Mouse (Mus musculus) neural tube, embryonic 14.5 days (tissue): ENCODE measurements at regions not wholly inside any gene's neighbourhood (a gene's known extent, or its start where the extent isn't known, plus 50 kb on each side); places are given as distances from the start of the nearest gene placed in this dataset.
"Not testable (repeated sequence)": the region's sequence is repeated elsewhere in the genome, so short reads cannot be mapped to it uniquely, and the experiment has no call there.

Experiments
- ATAC-seq: fragments of 200-750 bp; cut with Nextera tagmentation; 2 replicates; pipeline ENCODE4 v1.8.0; 2017; ENCODE audit warnings: low read depth, mild to moderate bottlenecking, moderate TSS enrichment, moderate library complexity
- H3K27ac ChIP-seq: fragments of 300-500 bp; sonication (generic); 2 replicates; pipeline ENCODE4 v1.5.1; 2014; ENCODE audit warnings: low read depth, mild to moderate bottlenecking, control low read depth, low read length, moderate library complexity, mixed read lengths
- H3K27me3 ChIP-seq: fragments of 300-500 bp; sonication (generic); 2 replicates; pipeline ENCODE4 v1.6.1; 2014; ENCODE audit warnings: low read length; ENCODE audit not compliant: control insufficient read depth, insufficient read depth
- H3K36me3 ChIP-seq: fragments of 300-500 bp; sonication (generic); 2 replicates; pipeline ENCODE4 v1.6.1; 2014; ENCODE audit warnings: low read length, mixed read lengths; ENCODE audit not compliant: control insufficient read depth, insufficient read depth
- H3K4me1 ChIP-seq: fragments of 300-500 bp; sonication (generic); 2 replicates; pipeline ENCODE4 v1.6.1; 2014; ENCODE audit warnings: low read length; ENCODE audit not compliant: control insufficient read depth, insufficient read depth
- H3K4me2 ChIP-seq: fragments of 300-500 bp; sonication (generic); 2 replicates; pipeline ENCODE4 v1.6.1; 2014; ENCODE audit warnings: mild to moderate bottlenecking, low read depth, low read length, control low read depth
- H3K4me3 ChIP-seq: fragments of 300-500 bp; sonication (generic); 2 replicates; pipeline ENCODE4 v1.5.1; 2014; ENCODE audit warnings: low read depth, low read length, control low read depth, mixed read lengths
- H3K9ac ChIP-seq: fragments of 300-500 bp; sonication (generic); replicated peaks from 2 replicates; pipeline ENCODE4 v1.6.1; 2014; ENCODE audit warnings: low read depth, mild to moderate bottlenecking, control low read depth, low read length, mixed read lengths
- H3K9me3 ChIP-seq: fragments of 300-500 bp; sonication (generic); 2 replicates; pipeline ENCODE4 v1.6.1; 2016; ENCODE audit warnings: low read length; ENCODE audit not compliant: control insufficient read depth
- WGBS: fragments of 180-500 bp; shearing (Covaris S2); extraction: QIAGEN DNeasy Blood & Tissue Kit; methylation state at CpG from one replicate; pipeline ENCODE4 v1.1.7; 2014; 5-methylcytosine and 5-hydroxymethylcytosine counted together

- no peaks in the 10 kb centered on the region for H3K9me3 ChIP-seq
- no peaks in the 10 kb centered on the region for H3K36me3 ChIP-seq
- H3K9ac ChIP-seq: no peak overlapping the region
- H3K4me2 ChIP-seq: no peak overlapping the region
- H3K4me1 ChIP-seq: no peaks in the 10 kb centered on the region
- no peak for ATAC-seq
- H3K27me3 ChIP-seq: no peaks in the 10 kb centered on the region
- WGBS: 88% methylated on average over 3 of the region's 3 CpGs
- no peak overlapping the region for H3K27ac ChIP-seq
- no peak overlapping the region for H3K4me3 ChIP-seq
Measured at GRCm38 (mm10) chr4:51868250-51868649, 570.8 kb upstream of the Smc2 start.

DNA sequence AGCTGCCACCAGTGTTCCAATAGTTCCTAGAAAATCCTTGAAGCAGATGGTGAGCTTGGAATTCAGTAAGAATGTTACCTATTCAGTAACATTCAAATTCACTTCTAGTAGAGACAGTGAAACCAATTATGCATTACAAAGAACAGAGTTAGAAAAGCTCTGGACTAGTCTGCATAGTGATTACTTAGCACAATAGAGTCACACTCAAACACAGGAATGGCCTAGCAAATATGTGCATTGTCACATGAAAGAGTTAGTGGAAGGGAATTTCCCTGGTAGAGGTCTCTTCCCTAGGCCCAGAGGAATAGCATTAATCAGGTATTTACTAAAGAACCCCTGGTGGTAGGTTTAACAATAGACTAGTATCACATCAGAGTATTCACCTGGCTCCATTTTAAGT is 570.3 kb upstream of the Smc2 start:
- not testable (repeated sequence) for ATAC-seq

DNA sequence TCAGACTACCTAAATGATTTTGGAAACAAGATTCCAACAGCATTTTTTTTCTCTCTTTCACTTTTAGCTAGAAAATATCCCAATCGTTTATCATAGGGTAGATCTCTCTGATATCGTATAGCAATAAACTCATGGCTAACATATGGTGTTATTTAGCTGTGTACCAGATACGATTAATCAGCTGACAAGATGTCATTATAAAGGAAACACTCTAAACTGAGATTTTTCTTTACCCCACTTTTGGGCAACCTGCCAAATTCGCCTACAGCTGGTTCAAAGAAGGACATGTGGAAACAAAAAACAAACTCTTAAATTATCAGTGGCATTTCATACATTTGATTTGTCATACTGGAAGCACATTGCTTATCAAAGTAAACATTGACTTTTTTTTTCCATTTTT is 553.6 kb upstream of the Smc2 start:
- H3K9me3 ChIP-seq: no peaks in the 10 kb centered on the region
- no peaks in the 10 kb centered on the region for H3K4me1 ChIP-seq
- no peak overlapping the region for H3K4me3 ChIP-seq
- H3K4me2 ChIP-seq: no peak overlapping the region
- no peak for ATAC-seq
- no peaks in the 10 kb centered on the region for H3K36me3 ChIP-seq
- H3K27me3 ChIP-seq: no peaks in the 10 kb centered on the region
- H3K27ac ChIP-seq: no peak overlapping the region
- 80% methylated on average over 4 of the region's 4 CpGs for WGBS
- H3K9ac ChIP-seq: no peak overlapping the region

More for the DNA sequence above, 570.3 kb upstream of the Smc2 start:
- not testable (repeated sequence) for H3K4me2 ChIP-seq, H3K27ac ChIP-seq, H3K9ac ChIP-seq, H3K27me3 ChIP-seq, H3K36me3 ChIP-seq, H3K4me1 ChIP-seq, H3K4me3 ChIP-seq, H3K9me3 ChIP-seq

- no peaks in the 10 kb centered on the region for H3K27me3 ChIP-seq
- no peaks in the 10 kb centered on the region for H3K36me3 ChIP-seq
- no peaks in the 10 kb centered on the region for H3K4me1 ChIP-seq
- WGBS: 75% methylated on average over 2 of the region's 2 CpGs
- ATAC-seq: no peak
- H3K9me3 ChIP-seq: no peaks in the 10 kb centered on the region
- no peak overlapping the region for H3K4me2 ChIP-seq
- no peak overlapping the region for H3K27ac ChIP-seq
- H3K4me3 ChIP-seq: no peak overlapping the region
- H3K9ac ChIP-seq: no peak overlapping the region
Measured at GRCm38 (mm10) chr4:51889280-51889679, 549.8 kb upstream of the Smc2 start.

DNA sequence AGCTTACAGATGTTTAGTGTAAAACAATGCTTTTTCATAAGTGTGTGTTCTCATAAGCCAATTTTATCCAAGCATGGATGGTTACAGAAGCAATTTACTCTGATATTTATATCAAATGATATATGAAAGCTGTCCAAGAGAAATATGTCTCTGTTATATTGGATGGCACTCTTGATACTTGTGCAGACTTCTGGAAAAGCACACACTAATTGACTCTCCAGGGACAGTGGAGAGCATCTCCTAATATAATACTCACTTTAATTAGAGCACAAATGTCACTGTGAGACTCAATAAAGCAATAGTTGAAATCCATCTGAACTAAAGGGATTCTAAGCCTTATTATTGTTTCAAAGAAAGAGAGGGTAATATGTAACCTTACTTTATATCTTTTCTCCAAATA is 510.8 kb upstream of the Smc2 start:
- H3K27me3 ChIP-seq: no peaks in the 10 kb centered on the region

DNA sequence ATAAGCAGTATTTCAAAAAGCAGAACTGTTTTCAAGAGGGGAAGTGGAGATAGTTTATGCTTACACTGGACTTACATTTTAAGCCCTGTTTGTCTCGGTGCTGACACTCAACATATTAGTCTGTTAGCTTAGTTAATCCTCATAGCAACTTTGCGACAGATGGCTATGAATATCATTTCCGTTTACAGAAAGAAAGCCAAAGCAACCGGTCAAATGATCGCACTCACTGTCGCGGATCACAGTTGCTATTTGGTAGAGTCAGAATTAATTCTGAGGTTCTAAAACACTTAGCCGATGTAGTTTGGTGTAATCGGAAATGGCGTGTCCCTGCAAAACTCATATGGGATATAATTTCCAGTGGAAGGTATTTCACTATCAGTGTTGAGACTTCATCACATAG is 469.3 kb upstream of the Smc2 start:
- no peak overlapping the region for H3K4me3 ChIP-seq
- no peak overlapping the region for H3K27ac ChIP-seq
- no peak for ATAC-seq
- H3K27me3 ChIP-seq: no peaks in the 10 kb centered on the region
- H3K36me3 ChIP-seq: no peaks in the 10 kb centered on the region
- WGBS: 91% methylated on average over 10 of the region's 10 CpGs
- no peaks in the 10 kb centered on the region for H3K4me1 ChIP-seq
- no peak overlapping the region for H3K9ac ChIP-seq
- no peaks in the 10 kb centered on the region for H3K9me3 ChIP-seq
- no peak overlapping the region for H3K4me2 ChIP-seq

More for the DNA sequence above, 510.8 kb upstream of the Smc2 start:
- Histone ChIP-seq H3K9ac (no peak overlapping the region), H3K4me3 (no peak overlapping the region), H3K36me3 (no peaks in the 10 kb centered on the region), H3K9me3 (no peaks in the 10 kb centered on the region), H3K4me1 (no peaks in the 10 kb centered on the region), H3K4me2 (no peak overlapping the region), H3K27ac (no peak overlapping the region)
- ATAC-seq: peak; percentile 54; the same call in 1 of the 2 replicates

DNA sequence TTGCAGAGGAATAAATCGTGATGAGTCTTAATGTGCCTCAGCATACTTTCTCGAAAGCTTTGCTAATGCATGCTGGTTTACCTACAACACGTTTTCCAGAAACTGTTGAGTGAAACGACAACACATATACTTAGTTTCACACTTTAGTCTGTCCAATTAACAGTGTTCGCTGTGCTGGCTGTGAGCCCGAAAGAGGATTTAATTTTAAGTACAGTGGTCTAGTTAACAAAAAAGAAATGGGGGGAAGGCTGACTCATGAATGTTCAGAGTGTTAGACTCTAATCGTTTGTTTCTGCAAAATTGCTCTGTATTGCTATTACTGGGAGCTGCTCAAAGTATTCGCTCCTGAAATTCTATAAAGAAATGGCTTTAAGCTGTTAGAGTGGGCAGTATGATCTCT is 460.1 kb upstream of the Smc2 start:
- Histone ChIP-seq H3K9me3 (no peaks in the 10 kb centered on the region), H3K36me3 (no peaks in the 10 kb centered on the region), H3K9ac (no peak overlapping the region), H3K4me2 (no peak overlapping the region), H3K27ac (no peak overlapping the region), H3K4me1 (no peaks in the 10 kb centered on the region), H3K4me3 (no peak overlapping the region), H3K27me3 (no peaks in the 10 kb centered on the region)
- ATAC-seq: no peak
- WGBS: 89% methylated on average over 8 of the region's 8 CpGs

- no peak overlapping the region for H3K9ac ChIP-seq
- no peak for ATAC-seq
- H3K36me3 ChIP-seq: no peaks in the 10 kb centered on the region
- no peaks in the 10 kb centered on the region for H3K9me3 ChIP-seq
- no peak overlapping the region for H3K4me3 ChIP-seq
- H3K4me2 ChIP-seq: no peak overlapping the region
- H3K4me1 ChIP-seq: no peaks in the 10 kb centered on the region
- 90% methylated on average over 2 of the region's 2 CpGs for WGBS
- H3K27ac ChIP-seq: no peak overlapping the region
- no peaks in the 10 kb centered on the region for H3K27me3 ChIP-seq
Measured at GRCm38 (mm10) chr4:51992482-51992881, 446.6 kb upstream of the Smc2 start.

- ATAC-seq: no peak
- 80% methylated on average over 11 of the region's 11 CpGs for WGBS
- H3K4me1 ChIP-seq: no peaks in the 10 kb centered on the region
Measured at GRCm38 (mm10) chr4:52036765-52037353, 402.2 kb upstream of the Smc2 start.

DNA sequence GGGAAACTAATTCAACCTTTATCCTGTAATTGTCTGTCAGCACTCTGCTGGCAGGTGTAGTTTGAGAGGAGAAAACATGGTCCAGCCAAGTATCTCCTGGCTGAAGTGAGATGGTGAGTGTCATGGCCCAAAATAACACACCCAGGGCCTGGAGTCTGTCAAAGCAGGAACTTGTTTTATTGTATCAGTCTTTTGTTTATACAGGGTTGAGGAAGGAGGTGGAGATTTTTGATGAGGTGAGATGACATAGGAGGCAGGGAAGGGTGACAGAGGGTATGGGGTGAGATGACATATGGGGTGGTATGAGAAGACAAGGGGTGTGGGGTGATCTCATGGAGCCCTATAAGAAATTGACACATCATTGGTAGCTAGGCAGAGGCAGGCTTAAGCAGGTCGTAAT is 395.6 kb upstream of the Smc2 start:
- Histone ChIP-seq H3K36me3 (no peaks in the 10 kb centered on the region), H3K4me2 (no peak overlapping the region), H3K9ac (no peak overlapping the region), H3K9me3 (no peaks in the 10 kb centered on the region), H3K27ac (no peak overlapping the region), H3K4me1 (no peaks in the 10 kb centered on the region), H3K4me3 (no peak overlapping the region), H3K27me3 (no peaks in the 10 kb centered on the region)
- ATAC-seq: no peak
- WGBS: 86% methylated on average over 1 of the region's 1 CpGs

More at GRCm38 (mm10) chr4:52036765-52037353, 402.2 kb upstream of the Smc2 start:
- no peak overlapping the region for H3K4me3 ChIP-seq
- H3K27me3 ChIP-seq: no peaks in the 10 kb centered on the region
- H3K36me3 ChIP-seq: no peaks in the 10 kb centered on the region
- no peak overlapping the region for H3K9ac ChIP-seq
- H3K9me3 ChIP-seq: no peaks in the 10 kb centered on the region
- H3K27ac ChIP-seq: no peak overlapping the region
- H3K4me2 ChIP-seq: no peak overlapping the region
